Mouse (Mus musculus): ENCODE data around the gene Gars. TPM values are rescaled to one million over a fixed set of nuclear protein-coding genes. Genes with fewer than 3 reads are reported as not detected.

The Gars gene
- 116 and 130 TPM in 2 replicates for total RNA-seq (2017)

DNA sequence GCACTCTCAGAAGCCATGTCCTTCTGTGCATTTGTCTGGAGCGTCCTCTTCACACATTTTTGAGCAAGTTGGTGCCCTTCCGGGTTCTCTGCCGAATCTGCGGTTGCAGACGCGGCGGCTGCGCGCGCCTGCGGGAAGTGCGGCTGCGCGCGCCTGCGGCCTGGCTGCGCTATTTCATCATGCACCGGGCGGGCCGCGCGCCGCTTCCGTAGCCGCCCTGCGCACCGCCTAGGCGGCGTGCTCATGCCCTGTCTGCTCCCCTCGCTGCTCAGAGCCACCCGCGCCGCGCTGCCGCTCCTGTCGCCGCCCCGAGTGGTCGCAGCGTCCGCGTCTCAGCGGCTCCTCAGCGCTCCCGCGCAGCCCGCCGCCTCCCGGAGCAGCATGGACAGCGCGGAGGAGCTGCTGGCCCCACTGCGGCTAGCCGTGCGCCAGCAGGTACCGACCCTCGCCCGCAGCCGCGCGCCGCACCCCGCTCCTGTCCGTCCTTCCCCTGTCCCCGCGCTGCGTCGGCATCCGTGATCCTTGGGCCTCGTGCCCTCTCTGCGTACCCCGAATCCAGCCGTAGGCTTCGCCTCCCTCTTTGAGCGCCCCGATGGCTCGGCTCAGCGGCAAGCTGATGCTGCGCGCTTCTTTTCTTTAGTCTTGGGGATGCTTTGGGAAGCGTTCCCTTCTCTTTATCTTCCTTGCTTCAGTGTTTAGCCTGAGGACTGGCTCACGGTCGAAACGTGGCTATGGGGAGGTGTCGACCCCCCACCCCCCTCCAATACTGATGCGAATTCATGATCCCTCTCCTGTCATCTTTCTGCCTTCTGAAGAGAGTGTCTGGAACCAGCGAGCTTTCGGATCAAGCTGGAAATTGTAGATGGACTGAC, at the start of gene Gars:
Gars (plus strand) TSS at position 209 of the 872 bp plus-strand sequence.
- ATAC-seq (replicated peaks; ENCODE audit: low read depth, poor library complexity, severe bottlenecking): peak; percentile 87

DNA sequence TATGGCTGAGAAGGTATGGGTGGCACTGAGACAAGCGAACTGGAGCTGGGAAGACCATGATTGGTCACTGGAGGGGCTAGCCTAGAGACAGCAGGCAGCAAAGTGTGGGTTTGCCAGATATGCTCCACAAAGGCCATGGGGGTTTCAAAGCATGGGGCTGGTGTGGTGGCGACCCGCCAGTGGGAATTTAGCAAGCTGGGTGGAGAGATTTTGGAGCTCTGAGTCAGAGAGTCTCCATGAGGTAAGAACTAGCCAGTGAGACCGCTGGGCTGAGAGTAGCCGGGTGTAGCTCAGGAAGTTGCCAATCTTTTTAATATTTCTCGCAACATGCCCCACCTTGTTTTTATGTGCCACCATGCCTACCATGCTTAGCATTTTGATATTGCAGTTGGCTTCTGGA, 49.7 kb upstream of the Gars start:
- ATAC-seq (replicated peaks; ENCODE audit: low read depth, poor library complexity, severe bottlenecking): no peak

DNA sequence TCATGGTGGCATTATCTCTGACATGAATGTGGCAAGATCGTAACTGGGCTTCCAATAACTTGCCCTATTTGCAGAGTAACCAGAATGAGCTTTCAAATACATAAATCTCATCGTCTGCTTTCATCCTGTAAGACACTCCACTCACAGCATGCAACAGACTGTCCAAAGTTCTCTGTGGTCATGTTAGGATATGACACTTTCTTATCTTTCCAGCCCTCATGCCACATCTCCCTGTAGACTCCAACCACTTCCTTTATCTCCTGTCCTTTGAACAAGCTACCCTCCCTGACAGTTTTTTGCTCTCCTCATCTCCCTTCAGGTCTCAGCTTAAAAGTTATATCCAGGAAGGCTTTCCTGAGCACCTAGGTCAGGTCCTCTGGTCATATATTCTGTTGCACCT, 46.6 kb upstream of the Gars start:
- peak; percentile 69 for ATAC-seq (replicated peaks; ENCODE audit: low read depth, poor library complexity, severe bottlenecking)

DNA sequence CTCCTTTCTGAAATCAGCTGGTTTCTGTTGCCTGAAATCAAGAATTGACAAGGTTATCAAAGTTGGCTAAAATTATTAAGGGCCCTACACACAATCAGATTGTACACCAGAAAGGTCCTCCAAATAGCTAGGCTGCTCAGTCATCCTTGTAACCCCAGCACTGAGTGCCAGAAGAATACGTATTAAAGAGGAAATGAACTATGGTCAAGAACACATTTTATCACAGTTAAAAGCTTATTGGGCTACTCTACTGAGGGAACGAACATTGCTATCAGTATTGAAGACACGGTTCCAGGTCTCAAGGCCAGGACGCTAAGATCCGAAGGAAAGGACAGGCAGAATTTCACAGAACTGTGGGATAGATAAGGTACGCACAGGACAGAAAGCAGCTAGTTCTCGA, 45.7 kb upstream of the Gars start:
- ATAC-seq (replicated peaks; ENCODE audit: low read depth, poor library complexity, severe bottlenecking): 0 out of 2 replicates have a peak, but pooled peaks have one; percentile 5

DNA sequence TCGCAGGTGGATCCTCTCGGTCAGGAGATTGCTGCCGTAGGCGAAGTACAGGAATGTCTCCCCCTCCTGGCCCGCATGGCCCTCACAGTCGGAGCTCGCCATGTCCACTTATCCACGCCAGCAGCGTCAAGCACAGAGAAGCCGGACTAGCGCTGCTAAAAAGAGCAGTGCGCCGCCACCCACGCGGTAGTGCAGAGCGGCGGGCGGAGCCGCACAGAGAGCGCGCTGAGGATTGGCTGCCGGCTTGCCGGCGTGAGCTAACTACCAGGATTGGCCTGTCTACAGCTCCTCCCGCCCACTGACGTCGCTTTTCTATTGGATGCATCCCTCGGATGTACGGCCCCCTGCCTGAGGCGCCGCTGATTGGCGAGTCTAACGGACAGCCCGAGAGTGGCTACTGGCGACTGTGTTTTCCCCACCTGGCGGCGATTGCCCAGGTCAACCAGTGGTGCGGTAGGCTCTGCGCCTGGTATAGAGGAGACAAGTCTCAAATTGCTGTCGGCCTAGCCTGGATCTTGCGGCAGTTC, 45.0 kb upstream of the Gars start, which contains the start of gene Ggct:
Ggct (minus strand) TSS at position 217 of the 527 bp plus-strand sequence.
- peak; percentile 93 for ATAC-seq (replicated peaks; ENCODE audit: low read depth, poor library complexity, severe bottlenecking)

DNA sequence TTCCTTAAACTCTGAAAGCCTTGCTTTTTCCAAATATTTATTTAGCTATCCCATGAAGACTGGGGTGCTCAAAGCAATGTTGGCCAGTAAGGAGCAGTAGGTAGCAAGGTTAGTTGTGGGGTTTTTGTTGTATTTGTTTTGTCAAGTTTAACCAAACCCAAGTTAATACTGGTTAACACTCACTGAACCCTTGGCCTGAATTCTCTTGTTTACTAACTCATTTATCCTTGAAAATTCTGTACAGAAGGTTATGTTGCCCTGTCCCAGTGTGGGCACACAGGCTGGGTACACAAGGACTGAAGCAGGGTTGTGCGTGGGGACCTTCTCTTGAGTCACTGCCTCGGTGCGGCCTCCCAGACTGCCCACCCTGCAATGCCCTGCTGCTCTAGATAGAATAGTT, 41.4 kb upstream of the Gars start:
- ATAC-seq (replicated peaks; ENCODE audit: low read depth, poor library complexity, severe bottlenecking): no peak

DNA sequence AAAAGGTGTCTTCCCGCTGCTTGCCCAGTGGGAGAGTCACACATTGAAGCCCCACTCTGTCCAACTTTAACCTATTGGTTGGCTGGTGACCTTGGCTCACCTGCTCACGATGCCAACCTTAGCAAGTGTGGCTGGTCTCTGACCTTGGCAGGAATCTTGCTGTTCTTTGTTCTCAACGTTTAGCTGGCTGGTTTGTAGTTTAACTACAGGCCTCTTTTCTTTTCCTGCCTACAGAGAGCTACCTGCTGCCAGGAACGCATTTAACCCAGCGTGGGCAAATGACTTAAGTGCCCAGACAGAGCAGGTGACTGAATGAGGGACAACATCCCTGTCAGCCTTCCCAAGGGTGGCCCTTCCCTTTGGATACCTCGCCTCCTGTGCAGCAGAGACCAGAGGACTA, 40.1 kb upstream of the Gars start:
- ATAC-seq (replicated peaks; ENCODE audit: low read depth, poor library complexity, severe bottlenecking): no peak

DNA sequence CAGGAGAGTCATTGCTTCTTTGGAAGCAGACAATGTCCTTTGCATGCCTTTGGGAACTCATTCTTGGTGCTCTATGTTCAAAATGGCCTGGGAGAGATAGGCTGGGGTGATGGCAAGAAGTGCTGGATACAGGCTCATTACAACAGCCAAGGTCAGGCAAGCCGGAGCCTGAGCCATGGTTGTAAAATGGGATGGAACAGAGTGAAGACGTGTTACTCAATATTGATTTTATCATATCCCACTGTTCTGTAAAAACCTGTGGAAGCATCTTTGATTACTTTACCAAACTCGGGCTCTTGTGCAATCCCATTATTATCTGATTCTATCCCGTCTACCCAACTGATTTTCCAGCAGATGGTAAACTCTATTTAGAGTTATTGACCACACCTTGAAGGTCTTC, 36.5 kb upstream of the Gars start:
- ATAC-seq (replicated peaks; ENCODE audit: low read depth, poor library complexity, severe bottlenecking): no peak

DNA sequence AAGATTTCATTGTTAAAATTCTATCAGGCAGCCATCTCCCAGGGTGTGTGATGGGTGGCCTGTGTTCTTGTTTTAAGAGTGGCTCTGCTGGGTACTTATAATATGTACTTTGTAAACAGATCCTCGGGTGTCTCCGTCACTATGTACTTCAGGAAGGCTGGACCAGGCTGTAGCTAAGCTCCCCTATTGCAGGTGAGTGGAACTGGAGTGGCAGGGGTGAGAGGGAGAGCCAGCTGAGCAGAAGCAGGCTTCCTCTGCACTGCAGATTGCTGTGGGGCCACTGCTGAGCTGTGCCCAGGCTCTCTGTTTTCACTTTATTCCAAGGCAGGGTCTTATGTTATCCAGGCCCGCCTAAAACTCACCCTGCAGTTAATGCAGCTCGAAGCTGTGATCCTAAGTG, 35.4 kb upstream of the Gars start:
- no peak for ATAC-seq (replicated peaks; ENCODE audit: low read depth, poor library complexity, severe bottlenecking)

DNA sequence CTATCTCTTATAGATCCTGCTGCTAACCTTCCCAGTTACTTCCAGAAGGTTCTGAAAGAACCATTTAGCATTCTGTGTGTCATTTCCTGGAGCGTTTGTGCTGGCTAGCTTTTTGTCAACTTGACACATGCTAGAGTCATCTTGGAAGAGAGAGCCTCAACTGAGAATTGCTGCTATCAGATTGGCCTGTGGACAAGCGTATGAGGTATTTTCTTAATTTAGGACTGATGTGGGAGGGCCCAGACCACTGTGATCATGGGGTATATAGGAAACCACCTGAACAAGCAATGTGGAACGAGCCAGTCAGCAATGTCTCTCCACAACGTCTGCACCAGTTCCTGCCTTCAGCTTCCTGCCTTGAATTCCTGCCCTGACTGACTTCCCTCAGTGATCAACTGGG, 34.2 kb upstream of the Gars start:
- ATAC-seq (replicated peaks; ENCODE audit: low read depth, poor library complexity, severe bottlenecking): no peak

DNA sequence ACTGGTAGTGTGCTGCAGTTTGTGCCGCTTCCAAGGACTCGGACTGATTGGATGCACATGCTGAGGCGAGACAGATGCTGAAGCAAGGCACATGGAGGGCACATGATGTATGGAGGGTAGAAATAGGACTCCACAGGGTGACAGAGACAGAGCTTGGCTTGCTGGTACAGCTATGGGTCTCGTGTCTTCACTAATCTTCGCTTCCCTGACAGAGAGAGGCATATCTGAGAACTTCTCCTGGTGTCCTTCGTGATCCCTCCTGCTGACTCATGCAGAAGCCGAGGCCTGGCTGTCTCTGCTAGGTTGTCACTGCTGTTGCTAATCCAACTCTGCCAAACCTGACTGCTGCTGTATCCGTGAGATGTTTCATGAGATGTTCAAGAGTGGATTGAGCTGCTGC, 29.4 kb upstream of the Gars start:
- no peak for ATAC-seq (replicated peaks; ENCODE audit: low read depth, poor library complexity, severe bottlenecking)

DNA sequence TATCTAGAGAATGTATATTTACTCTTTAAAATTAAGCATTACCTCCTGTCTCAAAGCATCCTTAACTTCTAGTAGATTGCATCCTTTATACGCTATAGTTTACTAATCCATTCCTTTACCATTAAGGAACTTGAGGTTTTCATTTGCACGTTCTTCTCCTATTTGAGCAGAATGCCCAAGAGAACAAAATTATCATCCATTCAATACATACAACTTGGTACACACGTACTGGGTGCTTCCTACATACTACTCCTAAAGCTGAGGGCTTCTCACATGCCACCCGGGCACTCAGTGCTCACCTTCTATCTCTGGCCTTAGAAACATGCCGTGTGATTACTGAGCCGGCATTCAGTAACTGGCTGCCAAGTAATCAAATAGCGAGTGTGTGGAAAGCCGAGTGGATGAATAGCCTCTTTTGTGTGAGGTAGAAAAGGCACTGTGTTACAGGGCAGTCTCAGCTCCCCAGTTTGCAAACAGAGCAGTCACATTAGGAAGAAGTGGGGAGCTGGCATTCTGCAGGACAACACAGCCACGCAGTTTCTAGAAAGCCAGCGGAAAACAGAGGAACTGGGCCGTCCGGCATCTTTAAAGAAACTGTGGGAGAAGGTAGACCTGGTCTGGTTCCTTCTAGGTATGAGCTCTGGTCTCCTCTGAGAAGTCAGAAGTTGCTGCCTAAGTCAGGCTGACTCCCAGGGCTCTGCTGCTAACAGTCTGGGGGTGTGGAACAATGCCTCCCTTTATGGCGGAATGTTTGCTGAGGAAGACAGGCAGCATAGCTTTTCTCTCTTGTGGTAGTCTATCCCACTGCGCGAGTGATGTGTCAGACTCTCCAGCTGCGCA, 28.2 kb upstream of the Gars start:
- no peak for ATAC-seq (replicated peaks; ENCODE audit: low read depth, poor library complexity, severe bottlenecking)

DNA sequence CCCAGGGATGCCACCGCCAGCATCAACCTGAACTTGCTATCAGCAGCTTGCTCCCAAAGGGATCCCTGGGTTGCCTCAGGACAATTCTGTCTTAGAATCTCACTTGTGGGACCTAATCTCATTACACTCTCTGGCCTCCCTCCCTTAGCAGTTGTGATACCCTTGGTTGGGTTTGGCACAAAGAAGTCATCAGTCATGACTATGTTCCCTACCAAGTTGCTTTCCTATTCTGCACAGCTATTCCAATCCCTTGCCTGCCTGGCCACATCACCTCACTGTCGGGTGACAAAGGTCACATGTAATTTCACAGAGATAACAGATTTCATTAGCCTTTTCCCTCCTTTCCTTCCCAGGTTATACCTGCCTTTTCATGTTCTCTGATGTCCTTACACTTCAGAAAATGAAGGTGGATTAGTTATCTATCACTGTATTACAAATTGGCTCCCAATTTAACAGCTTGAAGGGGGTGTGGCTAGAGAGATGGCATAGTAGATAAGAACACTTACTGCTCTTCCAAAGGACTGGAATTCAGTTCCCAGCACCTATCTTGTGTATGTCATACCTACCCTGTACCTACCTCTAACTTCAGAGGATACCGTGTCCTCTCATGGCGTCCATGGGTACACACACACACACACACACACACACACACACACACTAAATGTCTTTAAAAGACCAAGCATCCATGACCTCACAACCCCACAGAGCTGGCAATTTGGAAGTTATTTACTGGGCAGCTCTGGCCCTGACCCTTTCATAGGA, 27.3 kb upstream of the Gars start:
- no peak for ATAC-seq (replicated peaks; ENCODE audit: low read depth, poor library complexity, severe bottlenecking)

DNA sequence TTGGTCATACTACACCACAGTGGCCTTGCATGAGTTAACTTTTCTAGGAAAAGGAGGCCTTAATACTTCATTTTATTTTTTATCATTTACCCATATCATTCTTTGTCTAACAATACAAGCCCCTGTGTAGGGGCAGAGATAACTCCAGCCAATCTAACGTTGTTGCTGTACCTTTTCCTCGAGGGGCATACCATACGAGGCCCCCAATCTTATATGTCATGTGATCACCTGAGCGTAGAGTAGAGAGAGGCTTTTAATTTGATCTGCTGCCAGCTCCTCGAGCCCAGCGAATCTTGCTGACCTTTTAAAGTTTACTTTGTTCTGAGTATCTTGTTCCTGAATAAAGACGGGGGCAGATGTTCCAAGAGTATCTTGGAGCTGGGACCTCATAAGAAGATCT, 25.3 kb upstream of the Gars start:
- ATAC-seq (replicated peaks; ENCODE audit: low read depth, poor library complexity, severe bottlenecking): no peak

DNA sequence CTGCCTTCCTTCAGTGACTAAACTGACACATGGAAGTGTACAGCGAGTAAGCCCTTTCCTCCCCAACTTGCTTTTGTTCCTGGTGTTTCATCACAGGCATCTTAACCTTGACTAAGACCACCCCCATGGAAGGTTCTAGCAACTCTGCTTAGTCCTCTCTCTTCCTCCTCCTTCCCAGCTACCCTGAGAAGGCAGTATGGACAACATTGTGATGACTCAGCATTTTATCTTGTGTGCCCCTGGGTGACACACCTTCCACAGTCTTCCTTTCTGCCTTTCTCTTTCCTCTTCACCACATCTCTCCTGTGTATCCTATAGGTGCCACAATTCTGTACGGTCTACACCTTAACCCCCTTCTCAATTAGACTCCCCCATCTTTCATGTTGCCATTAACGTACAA, 23.6 kb upstream of the Gars start:
- ATAC-seq (replicated peaks; ENCODE audit: low read depth, poor library complexity, severe bottlenecking): no peak

DNA sequence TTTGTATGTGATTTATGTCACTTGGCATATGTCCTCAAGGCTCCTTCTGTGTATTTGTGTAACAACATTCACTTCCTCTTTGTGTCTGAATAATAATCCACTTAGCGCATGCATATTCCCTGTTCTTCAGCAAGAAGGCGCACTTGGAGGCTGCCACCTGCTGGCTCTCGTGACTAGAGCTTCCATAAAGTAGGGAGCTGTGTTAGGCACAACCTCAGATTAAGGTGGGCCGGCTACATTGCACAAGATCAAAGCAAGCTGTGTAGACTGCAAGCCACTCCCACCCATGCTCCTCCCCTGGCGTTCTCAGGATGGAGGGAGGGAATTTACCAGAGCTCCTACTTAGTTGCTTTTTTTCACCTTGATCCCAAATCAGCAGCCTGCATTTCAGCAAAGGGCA, 21.6 kb upstream of the Gars start:
- ATAC-seq (replicated peaks; ENCODE audit: low read depth, poor library complexity, severe bottlenecking): peak; percentile 80

DNA sequence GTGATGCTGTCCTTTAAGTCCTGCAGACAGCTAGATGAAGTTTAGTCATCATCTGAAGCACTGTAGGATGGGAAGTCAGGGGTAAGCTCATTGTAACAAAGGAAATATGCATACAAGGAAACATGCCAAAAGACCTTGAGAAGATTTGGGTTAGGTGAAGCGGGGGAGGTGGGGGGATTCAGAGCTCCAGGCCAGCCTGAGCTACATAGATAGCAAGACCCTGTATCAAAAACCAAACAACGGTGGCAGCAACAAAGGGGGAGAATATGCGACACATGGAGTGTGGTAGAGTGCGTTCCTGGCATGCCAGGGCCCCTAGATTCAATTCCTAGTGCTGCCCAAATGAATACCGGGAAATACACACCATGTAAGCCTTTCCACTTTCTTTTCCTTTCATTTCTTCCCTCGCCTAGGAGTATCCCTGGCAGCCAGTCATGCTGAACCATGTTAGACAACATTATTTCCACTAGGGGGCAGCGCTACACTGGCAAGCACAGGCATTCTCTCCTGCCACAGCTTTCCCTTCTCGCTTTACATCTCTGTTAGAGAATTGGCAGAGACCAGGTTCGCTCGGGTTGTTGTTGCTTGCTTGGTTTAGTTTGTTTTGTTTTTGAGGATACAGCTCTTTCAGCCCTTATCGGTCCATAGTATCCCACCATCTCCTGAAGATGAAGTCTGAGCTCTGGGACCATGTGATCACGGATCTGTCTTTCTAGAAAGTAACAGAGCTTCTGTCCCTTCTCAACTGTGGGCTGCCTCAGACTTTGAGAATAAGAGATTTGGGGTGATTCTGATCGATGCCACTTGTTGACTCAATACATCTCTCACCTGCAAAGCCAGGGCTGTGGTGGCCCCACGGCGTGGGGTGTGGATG, 20.9 kb upstream of the Gars start:
- ATAC-seq (replicated peaks; ENCODE audit: low read depth, poor library complexity, severe bottlenecking): peak; percentile 72

DNA sequence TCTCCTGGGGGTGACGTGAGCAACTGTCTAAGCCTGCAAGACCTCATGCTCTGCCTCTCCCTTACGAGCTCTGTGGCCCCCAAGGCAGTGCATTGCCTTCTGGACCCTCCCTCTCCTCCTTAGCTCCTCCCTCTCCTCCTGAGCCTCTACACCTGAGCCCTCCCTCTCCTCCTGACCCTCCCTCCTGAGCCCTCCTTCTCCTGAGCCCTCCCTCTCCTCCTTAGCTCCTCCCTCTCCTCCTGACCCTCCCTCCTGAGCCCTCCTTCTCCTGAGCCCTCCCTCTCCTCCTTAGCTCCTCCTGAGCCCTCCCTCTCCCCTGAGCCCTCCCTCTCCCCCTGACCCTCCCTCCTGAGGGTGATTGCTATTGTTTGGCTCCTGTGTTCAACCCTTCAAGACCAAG, 19.4 kb upstream of the Gars start:
- no peak for ATAC-seq (replicated peaks; ENCODE audit: low read depth, poor library complexity, severe bottlenecking)

DNA sequence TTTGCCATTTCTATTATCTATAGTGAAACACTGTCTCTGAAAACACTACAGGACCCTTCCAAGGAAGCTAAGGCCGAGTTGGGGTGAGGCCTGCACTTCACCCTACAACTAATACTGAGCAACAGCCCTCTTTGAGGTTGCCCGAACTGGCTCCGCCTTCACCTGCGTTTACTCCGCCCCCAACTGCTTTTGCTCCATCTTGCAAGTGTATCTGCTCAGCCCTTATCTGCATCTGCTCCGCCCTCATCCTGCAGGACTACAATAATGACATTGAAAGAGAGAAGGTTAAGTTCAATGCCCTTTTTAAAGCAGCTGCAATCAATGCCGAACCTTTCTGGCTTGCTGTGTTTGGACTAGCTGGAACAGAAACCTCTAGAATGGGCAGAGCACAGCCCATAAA, 16.0 kb upstream of the Gars start:
- ATAC-seq (replicated peaks; ENCODE audit: low read depth, poor library complexity, severe bottlenecking): no peak

Data from common myeloid progenitor, adult 5-6 weeks (primary cell).